Mouse (Mus musculus) megakaryocyte, adult 5-6 weeks (primary cell): ENCODE results near the gene Gm4340. TPM values are rescaled to one million over a fixed set of nuclear protein-coding genes. Genes with fewer than 3 reads are reported as not detected.
"Not testable (repeated sequence)": the region's sequence is repeated elsewhere in the genome, so short reads cannot be mapped to it uniquely, and the experiment has no call there.

ENCODE experiments used
- ATAC-seq: 2 replicates; pipeline ENCODE4 v1.8.0; 2016; ENCODE audit warnings: mild to moderate bottlenecking, inconsistent platforms; ENCODE audit not compliant: poor library complexity, severe bottlenecking
- total RNA-seq, 2 experiments: library from RNA; stranded (forward) in 1 of 2; stranded (reverse) in 1 of 2; fragments of 153-499, 151-499 nt in 1 of 2; fragments of 221-1000, 200-1000 nt in 1 of 2; gene quantifications; 2 replicates each; pipeline versions ENCODE4 v1.2.3 to v1.2.4; 2015 to 2017

Gene Gm4340
- total RNA-seq (2015) (not detected in 2 replicates), total RNA-seq (2017) (not detected in 2 replicates)

- not testable (repeated sequence) for ATAC-seq
Observed at GRCm38 (mm10) chr10:104193742-104194141, at the start of gene Gm4340. Gene Gm4340, plus strand, starts transcription at chr10:104194042.

DNA sequence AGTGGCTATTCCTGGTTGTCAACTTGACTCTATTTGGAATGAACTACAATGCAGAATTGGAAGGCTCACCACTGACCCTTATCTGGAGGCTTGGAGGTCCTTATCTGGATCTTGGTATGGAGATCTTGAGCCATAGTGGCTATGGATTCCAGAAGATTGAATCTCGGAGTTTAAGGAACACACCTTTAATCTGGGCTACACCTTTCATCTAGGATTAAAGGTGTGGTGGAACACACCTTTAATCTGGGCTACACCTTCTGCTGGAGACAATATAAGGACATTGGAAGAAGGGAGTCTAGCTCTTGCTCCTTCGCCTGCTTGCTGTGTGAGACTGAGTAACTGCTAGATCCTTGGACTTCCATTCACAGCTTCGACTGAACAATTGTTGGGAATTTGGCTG, 42.6 kb upstream of the Gm4340 start, which contains the start of gene Gm6763:
TSS of gene Gm6763 (plus strand) at position 301 of the 400 bp plus-strand sequence.
- ATAC-seq: not testable (repeated sequence)

GRCm38 (mm10) chr10:104159706-104160105, 34.1 kb upstream of the Gm4340 start, which contains the start of gene Gm8764:
Gene Gm8764, plus strand, starts transcription at chr10:104160006.
- ATAC-seq: not testable (repeated sequence)

DNA sequence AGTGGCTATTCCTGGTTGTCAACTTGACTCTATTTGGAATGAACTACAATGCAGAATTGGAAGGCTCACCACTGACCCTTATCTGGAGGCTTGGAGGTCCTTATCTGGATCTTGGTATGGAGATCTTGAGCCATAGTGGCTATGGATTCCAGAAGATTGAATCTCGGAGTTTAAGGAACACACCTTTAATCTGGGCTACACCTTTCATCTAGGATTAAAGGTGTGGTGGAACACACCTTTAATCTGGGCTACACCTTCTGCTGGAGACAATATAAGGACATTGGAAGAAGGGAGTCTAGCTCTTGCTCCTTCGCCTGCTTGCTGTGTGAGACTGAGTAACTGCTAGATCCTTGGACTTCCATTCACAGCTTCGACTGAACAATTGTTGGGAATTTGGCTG, 25.6 kb upstream of the Gm4340 start, which contains the start of gene Gm21304:
TSS of gene Gm21304 (plus strand) at position 301 of the 400 bp plus-strand sequence.
- not testable (repeated sequence) for ATAC-seq

- ATAC-seq: not testable (repeated sequence)
Observed at GRCm38 (mm10) chr10:104176724-104177123, 17.1 kb upstream of the Gm4340 start, which contains the start of gene Gm21312. Gene Gm21312, plus strand, starts transcription at chr10:104177024.

DNA sequence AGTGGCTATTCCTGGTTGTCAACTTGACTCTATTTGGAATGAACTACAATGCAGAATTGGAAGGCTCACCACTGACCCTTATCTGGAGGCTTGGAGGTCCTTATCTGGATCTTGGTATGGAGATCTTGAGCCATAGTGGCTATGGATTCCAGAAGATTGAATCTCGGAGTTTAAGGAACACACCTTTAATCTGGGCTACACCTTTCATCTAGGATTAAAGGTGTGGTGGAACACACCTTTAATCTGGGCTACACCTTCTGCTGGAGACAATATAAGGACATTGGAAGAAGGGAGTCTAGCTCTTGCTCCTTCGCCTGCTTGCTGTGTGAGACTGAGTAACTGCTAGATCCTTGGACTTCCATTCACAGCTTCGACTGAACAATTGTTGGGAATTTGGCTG, 8.6 kb upstream of the Gm4340 start, which contains the start of gene Gm20765:
TSS of gene Gm20765 (plus strand) at position 301 of the 400 bp plus-strand sequence.
- ATAC-seq: not testable (repeated sequence)

GRCm38 (mm10) chr10:104209655-104210054, 15.8 kb downstream of the Gm4340 start:
- no peak for ATAC-seq

- no peak for ATAC-seq
Observed at GRCm38 (mm10) chr10:104210268-104210990, 16.6 kb downstream of the Gm4340 start.

GRCm38 (mm10) chr10:104214527-104214926, 20.7 kb downstream of the Gm4340 start:
- ATAC-seq: no peak

DNA sequence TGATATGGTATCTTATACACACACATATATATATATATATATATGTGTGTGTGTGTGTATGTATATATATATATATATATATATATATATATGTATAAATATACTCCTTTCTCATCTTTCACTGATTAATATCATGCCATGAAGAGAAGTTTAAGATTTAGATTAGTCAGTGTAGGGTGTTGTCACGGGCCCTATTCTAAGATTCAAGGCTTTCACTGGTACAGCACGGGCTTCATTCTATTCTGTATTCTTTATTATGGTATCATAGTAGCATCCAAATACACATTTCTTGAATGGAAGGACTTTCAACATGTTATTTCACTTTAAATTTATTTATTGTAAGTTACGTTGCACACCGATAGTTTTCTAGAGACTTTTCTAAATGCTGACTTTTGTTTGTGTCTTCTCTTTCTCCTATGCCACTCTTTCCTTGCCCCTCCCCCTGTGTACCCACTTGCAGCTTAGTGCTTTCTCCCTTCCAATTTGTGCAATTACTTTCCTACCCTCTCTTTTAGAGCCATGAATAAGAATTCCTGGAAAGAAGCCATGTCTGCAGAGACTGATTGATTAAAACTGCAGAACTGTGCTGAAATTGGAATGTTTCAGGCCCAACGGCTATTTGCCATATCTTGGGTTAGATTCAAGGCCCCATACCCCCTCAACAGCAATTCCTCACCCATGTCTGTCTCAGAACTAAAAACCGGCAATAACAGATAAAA, 26.6 kb downstream of the Gm4340 start:
- ATAC-seq: no peak

Other genes with a start within 250 kb of the Gm4340 start
- not detected in 2 replicates for gene Gm21293, start 51.1 kb upstream of the Gm4340 start, total RNA-seq (2015)
- not detected in 2 replicates for gene Gm21293, start 51.1 kb upstream of the Gm4340 start, total RNA-seq (2017)
- gene Gm6763, start 42.5 kb upstream of the Gm4340 start, total RNA-seq (2015): not detected in 2 replicates
- not detected in 2 replicates for gene Gm6763, start 42.5 kb upstream of the Gm4340 start, total RNA-seq (2017)
- not detected in 2 replicates for gene Gm8764, start 34.0 kb upstream of the Gm4340 start, total RNA-seq (2015)
- gene Gm8764, start 34.0 kb upstream of the Gm4340 start, total RNA-seq (2017): not detected in 2 replicates
- gene Gm21304, start 25.5 kb upstream of the Gm4340 start, total RNA-seq (2015): not detected in 2 replicates
- not detected in 2 replicates for gene Gm21304, start 25.5 kb upstream of the Gm4340 start, total RNA-seq (2017)
- gene Gm21312, start 17.0 kb upstream of the Gm4340 start, total RNA-seq (2015): not detected in 2 replicates
- not detected in 2 replicates for gene Gm21312, start 17.0 kb upstream of the Gm4340 start, total RNA-seq (2017)
- gene Gm20765, start 8.5 kb upstream of the Gm4340 start, total RNA-seq (2015): not detected in 2 replicates
- not detected in 2 replicates for gene Gm20765, start 8.5 kb upstream of the Gm4340 start, total RNA-seq (2017)